Mouse (Mus musculus): ENCODE results near the gene Itpkc.

Itpkc gene

DNA sequence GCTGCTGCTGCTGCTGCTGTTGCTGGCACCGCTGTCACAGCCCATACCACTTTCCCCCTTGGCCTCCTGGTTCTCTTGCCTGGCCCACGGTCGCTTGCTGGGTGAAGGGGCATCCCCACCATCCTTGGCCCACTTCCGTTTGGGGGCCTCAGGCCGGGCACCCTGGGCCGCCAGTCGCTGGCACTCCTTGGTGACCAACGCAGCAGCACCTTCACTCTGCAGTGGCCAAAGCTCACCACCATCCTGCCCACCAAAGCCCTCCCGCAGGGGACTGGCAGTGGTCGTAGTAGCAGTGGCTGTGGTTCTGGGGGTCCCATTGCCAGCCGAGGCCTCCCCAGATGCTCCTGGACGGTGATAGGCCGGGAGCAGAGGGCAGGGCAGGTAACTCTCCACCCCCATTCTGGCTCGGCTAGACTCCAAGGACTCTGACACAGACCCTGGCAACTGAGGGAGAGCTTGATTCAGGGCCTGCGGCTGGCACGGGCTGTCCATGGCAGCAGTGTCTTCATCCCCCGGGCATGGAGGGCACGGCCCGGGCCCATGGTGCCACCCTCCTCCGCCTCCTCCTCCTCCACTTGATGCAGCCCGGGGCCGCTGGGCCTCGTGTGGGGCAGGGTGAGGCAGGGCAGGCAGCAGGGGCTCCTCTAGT, 63.3 kb downstream of the Itpkc start:
- DNase-seq (ENCODE audit: low read depth, low spot score) = no peak

- DNase-seq (ENCODE audit: low read depth, low spot score) = no peak
Observed at GRCm38 (mm10) chr7:27164112-27164947, 64.1 kb downstream of the Itpkc start.

- DNase-seq (ENCODE audit: low read depth, low spot score) = no peak
Observed at GRCm38 (mm10) chr7:27163450-27163805, 65.0 kb downstream of the Itpkc start.

DNA sequence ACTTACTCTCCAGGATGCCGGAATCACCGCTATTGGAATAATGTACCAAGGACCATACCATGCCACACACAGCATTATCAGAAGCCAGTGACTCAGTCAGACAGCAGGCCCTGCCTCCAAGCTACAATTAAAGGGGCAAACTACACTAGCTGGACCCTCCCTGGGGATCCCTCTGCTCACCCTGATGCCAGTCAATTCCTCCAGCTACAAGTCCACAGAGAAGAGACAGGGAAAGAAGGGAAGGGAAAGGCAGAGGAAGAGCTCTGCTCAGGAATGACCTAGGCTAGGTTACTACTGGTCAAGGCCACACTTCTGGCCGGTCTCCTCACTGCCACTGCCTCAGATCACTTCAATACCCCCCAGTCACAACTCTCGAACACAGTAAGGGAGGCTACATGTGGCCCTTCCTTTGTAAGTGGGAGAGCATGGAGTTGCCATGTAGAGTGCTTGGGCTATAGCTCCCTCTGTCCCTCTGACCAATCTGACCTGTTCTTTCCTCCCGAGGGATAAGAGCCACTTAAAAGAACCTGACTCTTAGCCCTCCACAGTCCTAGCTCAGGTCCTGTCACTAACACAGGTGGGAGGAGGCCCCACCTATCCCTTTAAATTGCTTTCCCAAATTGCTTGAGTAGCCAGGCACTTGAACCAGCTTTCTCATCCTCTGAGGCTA, 65.5 kb downstream of the Itpkc start:
- DNase-seq (ENCODE audit: low read depth, low spot score) = no peak

- DNase-seq (ENCODE audit: low read depth, low spot score) = no peak
Observed at GRCm38 (mm10) chr7:27161744-27162143, 66.7 kb downstream of the Itpkc start.

- no peak for DNase-seq (ENCODE audit: low read depth, low spot score)
Observed at GRCm38 (mm10) chr7:27160921-27161320, 67.5 kb downstream of the Itpkc start.

DNA sequence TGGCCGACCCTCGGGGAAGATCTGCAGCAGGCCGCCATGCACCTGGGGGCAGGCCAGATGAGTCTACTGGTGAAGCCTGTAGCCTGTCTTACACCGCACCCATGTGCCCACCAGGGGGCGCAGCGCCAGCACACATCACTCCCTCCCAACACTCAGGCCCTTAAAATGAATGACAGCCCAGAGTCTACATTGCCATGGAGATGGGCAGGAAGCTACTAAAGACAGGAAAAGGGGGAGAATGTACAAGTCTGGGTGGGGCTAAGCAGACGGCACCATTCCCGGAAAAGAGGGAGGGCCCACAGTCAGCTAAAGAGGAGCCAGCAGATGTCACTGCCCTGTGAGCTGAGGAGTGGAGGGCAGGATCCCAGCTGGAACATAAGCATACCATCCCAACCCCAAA, 68.6 kb downstream of the Itpkc start:
- peak; percentile 73 for DNase-seq (ENCODE audit: low read depth, low spot score)

DNA sequence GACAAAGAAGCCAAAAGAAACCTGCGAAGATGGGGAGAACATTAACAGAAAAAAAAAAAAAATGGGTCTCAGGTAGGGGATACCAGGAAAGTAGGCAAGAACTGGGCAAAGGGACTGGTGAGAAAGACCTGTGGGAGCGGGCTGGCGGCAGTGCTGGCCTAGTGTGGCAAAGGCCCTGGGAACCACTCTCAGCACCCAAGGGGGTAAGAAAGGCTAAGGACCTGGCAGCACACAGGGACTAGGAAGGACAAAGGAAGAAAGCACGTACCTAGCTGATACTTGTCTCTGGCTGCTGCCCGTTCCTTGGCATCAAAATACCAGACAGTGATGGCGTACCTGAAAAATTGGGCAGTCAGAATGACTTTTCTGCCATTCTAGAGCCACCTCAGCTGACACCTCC, 69.2 kb downstream of the Itpkc start:
- no peak for DNase-seq (ENCODE audit: low read depth, low spot score)

GRCm38 (mm10) chr7:27158171-27158570, 70.3 kb downstream of the Itpkc start:
- no peak for DNase-seq (ENCODE audit: low read depth, low spot score)

Data from embryo, embryonic 11.5 days (tissue).